ENCODE assay signal across 17 mouse cellular contexts in genomic region chr8:119948340-119948739, GRCm38 (mm10). TPM values are rescaled to one million over a fixed set of nuclear protein-coding genes. Genes with fewer than 3 reads are reported as not detected.
DNase-seq lines count a peak whose midpoint lies in the region; TF ChIP-seq lines count a peak whose summit lies in the region.
"Had no signal": no experiment of that assay in that cellular context is flagged by ENCODE, and none has a peak within 500 bp of the region (broad histone marks: within the 10 kb centered on the region; RNA-seq: fewer than 3 reads in every experiment).

No protein-coding gene starts in this region.

- no peak for TF ChIP-seq RAD21 in CH12.LX (IDR thresholded peaks at IDR 0.05; ENCODE audit: low read depth, low read length)

- H3K79me2 ChIP-seq in CH12.LX (replicated peaks; ENCODE audit: control insufficient read depth, extremely low read depth, insufficient read depth, poor library complexity, severe bottlenecking): peaks cover 19% of the 10 kb centered on the region; the same call in 1 of the 2 replicates

- peaks cover 79 to 92% of the 10 kb centered on the region in 2 experiments for H3K36me3 ChIP-seq in CH12.LX (replicated peaks in 1 of 2; ENCODE audit: control insufficient read depth in 1 of 2, insufficient read depth in 1 of 2, low read length in 1 of 2)

- H3K4me1 ChIP-seq in CH12.LX (ENCODE audit: control insufficient read depth in 1 of 2, insufficient read depth in 2 of 2): peaks cover 11 to 47% of the 10 kb centered on the region in 2 experiments
- no peaks in the 10 kb centered on the region for H3K4me1 ChIP-seq in lung, adult 2 months (ENCODE audit: control insufficient read depth, insufficient read depth, low read length)

- DNase-seq in adrenal gland, adult (ENCODE audit: inconsistent age in 2 of 2, low spot score in 1 of 2): peak; percentile 53 to 70
- no peak for DNase-seq in adrenal gland, postnatal 4 days (ENCODE audit: low spot score in 2 of 2)
- peak; percentile 30 to 41 for DNase-seq in left cerebral cortex, postnatal 14 days (ENCODE audit: low spot score in 2 of 2)
- no peak for DNase-seq in left cerebral cortex, adult 11 months (ENCODE audit: low spot score)
- DNase-seq in CH12.LX (ENCODE audit: extremely low read depth): peak; percentile 48
- DNase-seq in induced T-regulatory cell, adult 2 months (ENCODE audit: low read depth): peak; percentile 72
- DNase-seq in lung, adult 2 months: no peak
- DNase-seq in gastrocnemius, postnatal 10 days: no peak
- DNase-seq: gastrocnemius, postnatal 36 days; heart, postnatal 4 days; kidney, postnatal 14 days; lung, adult 18-20 months had no signal

- 85% methylated on average over 15 of the region's 15 CpGs for WGBS in lung, adult 2 months

- TF ChIP-seq POLR2A in CH12.LX (IDR thresholded peaks at IDR 0.05; ENCODE audit: low read depth, low read length): no peak
- TF ChIP-seq POLR2A in lung, adult 2 months (IDR thresholded peaks at IDR 0.05; ENCODE audit: borderline replicate concordance, extremely low read depth, low read depth, low read length): no peak

- no peaks in the 10 kb centered on the region for H3K9me3 ChIP-seq in CH12.LX (replicated peaks; ENCODE audit: low read length)
- H3K9me3 ChIP-seq: embryonic facial prominence, embryonic 13.5 days; forebrain, embryonic 15.5 days; intestine, embryonic 15.5 days; limb, embryonic 15.5 days had no signal

- in situ Hi-C loops in CH12.LX (cut with MboI; ENCODE audit: low pct_ligation_motif_present, low pct_unique_long_range_greater_than_20kb, low sequenced_read_pairs): loop anchor here (5.0 kb wide), 1 partner anchor 129 kb away; no protein-coding TSS in a partner anchor

- dilution Hi-C loops in CH12.LX (cut with MboI; ENCODE audit: extremely low pct_ligation_motif_present, extremely low pct_unique_long_range_greater_than_20kb, low sequenced_read_pairs): no loop called here

- H3K4me2 ChIP-seq in CH12.LX (ENCODE audit: insufficient read depth, low read depth, poor library complexity, severe bottlenecking): no peak overlapping the region
- H3K4me2 ChIP-seq: embryonic facial prominence, embryonic 13.5 days; forebrain, embryonic 15.5 days; heart, embryonic 11.5 days; intestine, embryonic 15.5 days; limb, embryonic 15.5 days had no signal

- no peaks in the 10 kb centered on the region for H3K27me3 ChIP-seq in CH12.LX (replicated peaks)
- H3K27me3 ChIP-seq: embryonic facial prominence, embryonic 13.5 days; forebrain, embryonic 15.5 days; intestine, embryonic 15.5 days; limb, embryonic 15.5 days had no signal

- TF ChIP-seq EP300 in CH12.LX (IDR thresholded peaks at IDR 0.05; ENCODE audit: low read length): no peak

- no peak overlapping the region for H3K9ac ChIP-seq in CH12.LX (ENCODE audit: insufficient read depth, low read depth)
- H3K9ac ChIP-seq: embryonic facial prominence, embryonic 13.5 days; forebrain, embryonic 15.5 days; intestine, embryonic 15.5 days; limb, embryonic 15.5 days had no signal

- intact Hi-C loops in left cerebral cortex, postnatal 14 days (cut with DNase I): no loop called here

- TF ChIP-seq CTCF in CH12.LX (conservative IDR thresholded peaks at IDR 0.05 in 1 of 2, IDR thresholded peaks at IDR 0.05 in 1 of 2; ENCODE audit: low read depth in 2 of 2, low read length in 2 of 2): peak in 1 of 2 experiments; percentile 8; a peak in 1 of 4 replicates
- no peak for TF ChIP-seq CTCF in lung, adult 2 months (IDR thresholded peaks at IDR 0.05; ENCODE audit: insufficient read depth, low read length)

- no peak overlapping the region for H3K27ac ChIP-seq in CH12.LX (ENCODE audit: insufficient read depth, low read depth)
- H3K27ac ChIP-seq: embryonic facial prominence, embryonic 13.5 days; forebrain, embryonic 15.5 days; intestine, embryonic 15.5 days; limb, embryonic 15.5 days had no signal

- no peak overlapping the region for H3K4me3 ChIP-seq in CH12.LX (replicated peaks in 1 of 3; ENCODE audit: low read depth in 2 of 3, low read length in 2 of 3, poor library complexity in 1 of 3)
- H3K4me3 ChIP-seq in lung, adult 2 months (replicated peaks; ENCODE audit: extremely low read depth, low read depth, low read length): no peak overlapping the region
- H3K4me3 ChIP-seq: embryonic facial prominence, embryonic 13.5 days; forebrain, embryonic 15.5 days; intestine, embryonic 15.5 days; limb, embryonic 15.5 days had no signal

TF ChIP-seq in CH12.LX, 34 proteins besides CTCF, POLR2A, EP300 and RAD21:
- TF ChIP-seq ZNF384 (IDR thresholded peaks at IDR 0.05; ENCODE audit: low read depth, low read length) (peak; percentile 52; the same call in 1 of the 2 replicates), POLR2AphosphoS2 (IDR thresholded peaks at IDR 0.05; ENCODE audit: low read depth, low read length) (no peak), BHLHE40 (IDR thresholded peaks at IDR 0.05; ENCODE audit: low read depth, low read length) (peak; percentile 65), MEF2A (IDR thresholded peaks at IDR 0.05; ENCODE audit: borderline replicate concordance, low read depth, low read length) (peak; percentile 28; the same call in 1 of the 2 replicates), ETS1 (conservative IDR thresholded peaks at IDR 0.05; ENCODE audit: low read depth, low read length) (peak; percentile 43), MAFK (IDR thresholded peaks at IDR 0.05; ENCODE audit: insufficient replicate concordance, low read length) (no peak)

RNA-seq across cellular contexts. Expression of gene Gm20388, which starts 37.7 kb away (rescaled TPM):
- 1 to 10 TPM in 1 of 2 experiments, not detected in 1; 8.8 TPM for total RNA-seq in adrenal gland, postnatal 4 days (2021)
- 1 to 10 TPM; 2.8 to 7.3 TPM for total RNA-seq in left cerebral cortex, postnatal 14 days (2021)
- total RNA-seq in CH12.LX (2012; rRNA removed): 16.5 and 26.3 TPM in 2 replicates
- 11.9 and 14.8 TPM in 2 replicates for total RNA-seq in CH12.LX (2014; rRNA removed)
- 22.2 and 27.2 TPM in 2 replicates for polyA plus RNA-seq in CH12.LX (2012; ENCODE audit: insufficient read length, low read depth)
- 58.5 and 67.8 TPM in 2 replicates for polyA plus RNA-seq in lung, adult 2 months (2012; rRNA removed)
- total RNA-seq in gastrocnemius, postnatal 10 days (2021): 1 to 10 TPM; 2.9 to 6.0 TPM
- polyA plus RNA-seq: embryonic facial prominence, embryonic 13.5 days; forebrain, embryonic 15.5 days; intestine, embryonic 15.5 days had no signal

RNA-seq across cellular contexts. Expression of gene Usp10, which starts 38.2 kb away (rescaled TPM):
- total RNA-seq in adrenal gland, postnatal 4 days (2021): 100 to 1,000 TPM; 108 to 127 TPM
- 10 to 100 TPM; 82.2 to 95.2 TPM for total RNA-seq in left cerebral cortex, postnatal 14 days (2021)
- total RNA-seq in CH12.LX (2012; rRNA removed): 152 and 167 TPM in 2 replicates
- total RNA-seq in CH12.LX (2014; rRNA removed): 72.3 and 80.0 TPM in 2 replicates
- 125 and 161 TPM in 2 replicates for polyA plus RNA-seq in CH12.LX (2012; ENCODE audit: insufficient read length, low read depth)
- polyA plus RNA-seq in lung, adult 2 months (2012; rRNA removed): 70.9 and 78.1 TPM in 2 replicates
- total RNA-seq in gastrocnemius, postnatal 10 days (2021): 10 to 100 TPM; 57.4 to 65.4 TPM

RNA-seq across cellular contexts. Expression of gene Crispld2, which starts 43.9 kb away (rescaled TPM):
- 10 to 100 TPM in 1 of 2 experiments, 1 to 10 TPM in 1; 9.9 to 11.7 TPM for total RNA-seq in adrenal gland, postnatal 4 days (2021)
- total RNA-seq in left cerebral cortex, postnatal 14 days (2021): 1 to 10 TPM; 1.8 to 2.3 TPM
- 0.04 TPM in 1 of 2 replicates, not detected in the other for total RNA-seq in CH12.LX (2012; rRNA removed)
- total RNA-seq in CH12.LX (2014; rRNA removed): not detected in 2 replicates
- polyA plus RNA-seq in CH12.LX (2012; ENCODE audit: insufficient read length, low read depth): not detected in 2 replicates
- polyA plus RNA-seq in lung, adult 2 months (2012; rRNA removed): 66.9 and 71.0 TPM in 2 replicates
- 1 to 10 TPM; 3.9 to 5.3 TPM for total RNA-seq in gastrocnemius, postnatal 10 days (2021)

Comparison
In these comparisons a context has a peak if more than half of its experiments do, and no peak if none do; other contexts are left out.
1. DNase-seq: peak in adrenal gland, adult (2 of 2), left cerebral cortex, postnatal 14 days (2 of 2), CH12.LX (single experiment) and induced T-regulatory cell, adult 2 months (single experiment); none in adrenal gland, postnatal 4 days (0 of 2), left cerebral cortex, adult 11 months (single experiment), lung, adult 2 months (single experiment) and gastrocnemius, postnatal 10 days (single experiment).